Mouse (Mus musculus) heart, postnatal 0 days (tissue): ENCODE results near the gene Msh3. TPM values are rescaled to one million over a fixed set of nuclear protein-coding genes. Genes with fewer than 3 reads are reported as not detected.

Experiments used
- ATAC-seq: fragments of 200-750 bp; cut with Nextera tagmentation; 2 replicates; pipeline ENCODE4 v1.8.0; 2017; ENCODE audit warnings: low read depth, moderate number of reproducible peaks, moderate library complexity; ENCODE audit not compliant: insufficient read depth
- DNase-seq: peaks from one replicate; pipeline ENCODE4 v3.0.0-alpha.2; 2016; ENCODE audit warnings: low spot score
- H3K27ac ChIP-seq: fragments of 300-500 bp; sonication (generic); 2 replicates; pipeline ENCODE4 v1.5.1; 2014; ENCODE audit warnings: low read depth, mild to moderate bottlenecking
- H3K27me3 ChIP-seq: fragments of 300-500 bp; sonication (generic); 2 replicates; pipeline ENCODE4 v1.6.1; 2014; ENCODE audit warnings: low read length, mixed read lengths; ENCODE audit not compliant: control insufficient read depth, insufficient read depth
- H3K36me3 ChIP-seq: fragments of 300-500 bp; sonication (generic); replicated peaks from 2 replicates; pipeline ENCODE4 v1.6.1; 2014; ENCODE audit warnings: low read length, mixed read lengths; ENCODE audit not compliant: control insufficient read depth, insufficient read depth
- H3K4me1 ChIP-seq: fragments of 300-500 bp; sonication (generic); 2 replicates; pipeline ENCODE4 v1.6.1; 2014; ENCODE audit warnings: antibody characterized with exemption; ENCODE audit not compliant: control insufficient read depth, insufficient read depth
- H3K4me2 ChIP-seq: fragments of 300-500 bp; sonication (generic); 2 replicates; pipeline ENCODE4 v1.6.1; 2014; ENCODE audit warnings: low read depth, mild to moderate bottlenecking, low read length, moderate library complexity
- H3K4me3 ChIP-seq: fragments of 300-500 bp; sonication (generic); 2 replicates; pipeline ENCODE4 v1.5.1; 2014; ENCODE audit warnings: low read depth, low read length
- H3K9ac ChIP-seq: fragments of 300-500 bp; sonication (generic); replicated peaks from 2 replicates; pipeline ENCODE4 v1.6.1; 2014; ENCODE audit warnings: low read depth, low read length, mixed read lengths
- H3K9me3 ChIP-seq: fragments of 300-500 bp; sonication (generic); replicated peaks from 2 replicates; pipeline ENCODE4 v1.6.1; 2016; ENCODE audit warnings: low read length; ENCODE audit not compliant: control insufficient read depth
- CTCF ChIP-seq: IDR thresholded peaks from 2 replicates; pipeline ENCODE4 v1.5.1; 2016; ENCODE audit warnings: antibody characterized with exemption, control low read depth, low read depth
- EP300 ChIP-seq: IDR thresholded peaks from 2 replicates; pipeline ENCODE4 v1.6.1; 2016; ENCODE audit warnings: antibody characterized with exemption, low read depth
- WGBS: fragments of 180-500 bp; shearing (Covaris S2); extraction: QIAGEN DNeasy Blood & Tissue Kit; methylation state at CpG from one replicate; pipeline ENCODE4 v1.1.7; 2014; 5-methylcytosine and 5-hydroxymethylcytosine counted together
- polyA plus RNA-seq: library from polyadenylated mRNA; unstranded; fragments of >200 nt; fragmentation: Nextera tagmentation; extraction: Ambion mirVana; gene quantifications from 2 replicates; pipeline ENCODE4 v1.2.1, GENCODE M21; 2015
- total RNA-seq: library from RNA; depleted of rRNA; stranded (reverse); fragments of >200 nt; gene quantifications from 2 replicates; pipeline ENCODE4 v1.2.3, GENCODE M21; 2014; ENCODE audit warnings: low replicate concordance

The Msh3 gene
- total and polyA plus RNA-seq, 2 experiments from 2014 or later: 8.5 to 37.1 TPM

DNA sequence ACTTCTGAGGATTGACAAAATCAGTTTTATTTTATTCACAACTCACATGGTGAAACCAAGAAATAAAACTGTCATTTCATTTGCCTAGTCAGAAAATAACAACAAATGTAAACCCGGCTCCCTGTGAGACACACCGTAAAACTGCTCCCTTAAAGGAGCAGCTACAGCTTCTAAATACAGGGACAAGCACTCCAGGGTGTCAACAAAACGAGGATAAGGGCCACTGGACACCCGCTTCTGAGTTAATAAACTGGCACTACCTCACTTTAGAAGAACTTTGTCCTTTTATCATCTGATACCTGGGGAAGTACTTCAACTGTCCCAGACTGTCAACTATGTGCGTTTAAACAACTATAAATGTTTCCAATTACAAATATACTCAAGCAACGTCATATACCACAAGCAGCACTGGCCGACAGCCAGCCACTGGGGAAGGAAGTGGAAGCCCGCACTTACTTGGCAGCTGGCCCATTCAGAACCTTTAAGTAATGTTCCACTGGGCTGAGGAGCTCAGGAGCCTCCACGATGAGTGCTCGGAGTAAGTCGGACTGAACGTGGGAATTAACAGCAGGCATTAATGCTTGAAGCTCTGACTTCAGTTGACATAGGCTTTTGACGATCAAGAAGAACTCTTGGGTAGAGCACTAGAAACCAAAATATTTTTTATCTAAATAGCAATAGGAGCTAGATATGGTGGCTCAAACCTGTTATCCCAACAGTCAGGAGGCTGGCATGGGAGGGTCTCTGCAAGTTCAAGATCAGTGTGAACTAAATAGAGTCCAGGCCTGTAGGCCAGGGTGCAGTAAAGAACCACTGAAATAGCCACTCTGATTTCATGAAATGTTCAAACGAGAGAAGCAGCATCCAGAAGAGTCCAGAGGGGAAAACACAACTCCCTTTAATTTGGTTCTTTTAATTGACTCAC is 80.3 kb downstream of the Msh3 start:
- Histone ChIP-seq H3K27me3 (no peaks in the 10 kb centered on the region), H3K4me1 (0 out of 2 replicates have a peak, but pooled peaks cover 8% of the 10 kb centered on the region), H3K4me2 (peak overlapping the region; percentile 41), H3K4me3 (peak overlapping the region; percentile 4; the same call in 1 of the 2 replicates), H3K27ac (peak overlapping the region; percentile 30), H3K9ac (no peak overlapping the region; the same call in 1 of the 2 replicates), H3K9me3 (no peaks in the 10 kb centered on the region), H3K36me3 (no peaks in the 10 kb centered on the region)
- peak; percentile 74 for ATAC-seq
- DNase-seq: peak; percentile 87
- no peak for TF ChIP-seq EP300
- TF ChIP-seq CTCF: no peak
- 12% methylated on average over 14 of the region's 14 CpGs for WGBS

DNA sequence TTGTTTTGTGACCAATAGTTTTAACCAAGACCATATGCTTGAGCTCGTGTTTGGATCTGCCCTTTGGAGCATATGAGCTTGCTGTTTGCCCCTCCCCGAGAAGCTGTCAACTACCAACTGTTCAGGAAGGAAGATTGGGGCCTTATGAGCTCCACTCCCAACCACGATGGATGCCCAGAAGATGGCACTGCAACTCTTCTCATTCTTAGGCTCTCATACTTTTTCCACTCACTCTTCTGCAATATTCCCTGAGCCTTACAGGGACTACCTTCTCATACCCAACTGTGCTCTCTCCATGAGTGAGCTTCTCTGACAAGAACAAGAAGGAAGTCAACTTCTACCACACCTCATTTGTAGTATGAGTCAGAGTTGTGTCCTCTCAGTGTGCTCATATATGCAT is 87.7 kb downstream of the Msh3 start:
- 69% methylated on average over 3 of the region's 3 CpGs for WGBS

DNA sequence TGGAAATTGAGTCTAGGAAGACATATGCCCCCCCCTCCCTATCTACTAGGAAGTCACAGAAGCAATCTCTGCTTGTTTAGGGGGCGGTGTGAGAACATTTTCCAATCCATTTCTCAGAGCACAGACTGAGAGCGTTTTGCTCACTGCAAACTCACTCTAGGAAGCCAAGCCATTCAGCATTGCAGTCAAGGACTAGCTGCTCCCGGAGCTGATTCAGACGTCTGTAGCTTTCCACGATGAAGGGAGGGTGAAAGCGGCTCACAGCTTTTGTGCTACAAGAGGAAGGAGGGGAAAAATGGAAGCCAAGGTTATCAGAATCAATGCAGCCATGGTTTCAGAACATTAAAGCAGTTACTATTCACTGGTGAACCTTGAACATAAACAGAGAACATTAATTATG is 91.2 kb downstream of the Msh3 start:
- H3K4me3 ChIP-seq: no peak overlapping the region
- ATAC-seq (no peak), DNase-seq (no peak)
- no peaks in the 10 kb centered on the region for H3K27me3 ChIP-seq
- H3K36me3 ChIP-seq: peaks cover 6% of the 10 kb centered on the region
- no peaks in the 10 kb centered on the region for H3K4me1 ChIP-seq
- no peak overlapping the region for H3K27ac ChIP-seq
- no peak overlapping the region for H3K9ac ChIP-seq
- H3K4me2 ChIP-seq: no peak overlapping the region
- WGBS: 83% methylated on average over 6 of the region's 6 CpGs
- TF ChIP-seq EP300: no peak
- TF ChIP-seq CTCF: no peak
- H3K9me3 ChIP-seq: no peaks in the 10 kb centered on the region

More for the DNA sequence above, 87.7 kb downstream of the Msh3 start:
- H3K9ac ChIP-seq: no peak overlapping the region
- H3K36me3 ChIP-seq: peaks cover 6% of the 10 kb centered on the region
- H3K9me3 ChIP-seq: no peaks in the 10 kb centered on the region
- peak; percentile 22; the same call in 1 of the 2 replicates for TF ChIP-seq CTCF
- TF ChIP-seq EP300: no peak
- H3K4me2 ChIP-seq: no peak overlapping the region
- no peak overlapping the region for H3K4me3 ChIP-seq
- H3K27ac ChIP-seq: no peak overlapping the region
- no peaks in the 10 kb centered on the region for H3K27me3 ChIP-seq
- no peaks in the 10 kb centered on the region for H3K4me1 ChIP-seq
- no peak for DNase-seq
- no peak for ATAC-seq

DNA sequence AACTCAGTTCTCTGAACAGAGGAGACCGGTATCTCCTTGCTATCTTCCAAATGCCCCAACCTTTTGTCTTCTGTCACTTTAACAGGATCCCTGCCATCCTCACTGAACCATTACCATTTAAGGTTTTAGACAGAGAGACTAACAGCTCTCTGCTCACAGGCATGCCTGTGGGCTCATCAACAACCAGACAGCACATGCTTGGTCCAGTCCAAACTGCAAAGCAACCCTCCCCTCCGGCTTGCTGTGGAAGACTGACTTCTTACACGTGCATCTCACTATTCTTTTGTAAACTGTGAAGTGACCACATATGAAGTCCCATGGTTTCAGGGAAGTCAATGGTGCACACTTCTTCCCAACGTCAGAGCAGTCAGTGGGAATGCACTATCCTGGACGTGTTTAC is 93.5 kb downstream of the Msh3 start:
- Histone ChIP-seq H3K9me3 (no peaks in the 10 kb centered on the region), H3K27me3 (no peaks in the 10 kb centered on the region), H3K4me2 (no peak overlapping the region), H3K9ac (no peak overlapping the region), H3K4me1 (no peaks in the 10 kb centered on the region), H3K27ac (no peak overlapping the region), H3K4me3 (no peak overlapping the region), H3K36me3 (peaks cover 6% of the 10 kb centered on the region)
- DNase-seq (no peak), ATAC-seq (no peak)
- TF ChIP-seq CTCF (no peak), EP300 (no peak)
- WGBS: 59% methylated on average over 5 of the region's 5 CpGs

DNA sequence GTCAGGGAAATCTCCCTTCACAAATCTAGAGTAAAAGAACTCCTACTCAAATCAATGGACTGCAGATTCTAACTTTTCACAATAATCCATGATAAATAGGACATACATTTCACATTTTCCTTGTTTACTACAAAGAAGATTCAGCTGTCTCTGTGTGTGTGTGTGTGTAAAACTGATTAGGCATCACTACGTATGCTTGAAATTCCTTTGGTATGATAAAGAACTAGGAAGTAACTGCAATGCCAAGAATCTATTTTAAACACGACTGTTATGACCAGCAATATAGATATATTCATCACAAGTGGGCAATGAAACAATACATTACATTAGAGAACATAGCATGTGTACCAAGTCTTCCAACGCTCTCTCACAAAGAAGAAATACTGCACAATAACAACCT is 99.3 kb downstream of the Msh3 start:
- Histone ChIP-seq H3K4me2 (no peak overlapping the region), H3K9ac (no peak overlapping the region), H3K27me3 (no peaks in the 10 kb centered on the region), H3K36me3 (no peaks in the 10 kb centered on the region), H3K4me3 (no peak overlapping the region), H3K4me1 (no peaks in the 10 kb centered on the region), H3K27ac (no peak overlapping the region), H3K9me3 (no peaks in the 10 kb centered on the region)
- WGBS: 32% methylated on average over 3 of the region's 3 CpGs
- TF ChIP-seq CTCF (no peak), EP300 (no peak)
- ATAC-seq (no peak), DNase-seq (no peak)
